Mouse (Mus musculus): ENCODE results near the gene Fmo5.

- TF ChIP-seq CTCF (IDR thresholded peaks at IDR 0.05; ENCODE audit: borderline replicate concordance, extremely low read depth, insufficient read depth, insufficient read length) (no peak), POLR2A (IDR thresholded peaks at IDR 0.05; ENCODE audit: borderline replicate concordance, extremely low read depth, insufficient read depth, insufficient read length, poor library complexity, severe bottlenecking) (no peak)
These were observed 53.5 kb downstream of the Fmo5 start for GRCm38 (mm10) chr3:97682159-97682502.
